Mouse (Mus musculus) adrenal gland, postnatal 25 days (tissue): ENCODE data around the gene Tenm3. TPM values are rescaled to one million over a fixed set of nuclear protein-coding genes. Genes with fewer than 3 reads are reported as not detected.

Source experiments
- DNase-seq: peaks from one replicate; pipeline ENCODE4 v3.0.0; 2021; ENCODE audit warnings: mixed read lengths
- total RNA-seq: library from RNA; stranded (reverse); gene quantifications from 2 replicates; pipeline ENCODE4 v1.2.3, GENCODE M21; 2021

Gene Tenm3
- total RNA-seq, 1 experiment from 2014 or later: 42.5 TPM

DNA sequence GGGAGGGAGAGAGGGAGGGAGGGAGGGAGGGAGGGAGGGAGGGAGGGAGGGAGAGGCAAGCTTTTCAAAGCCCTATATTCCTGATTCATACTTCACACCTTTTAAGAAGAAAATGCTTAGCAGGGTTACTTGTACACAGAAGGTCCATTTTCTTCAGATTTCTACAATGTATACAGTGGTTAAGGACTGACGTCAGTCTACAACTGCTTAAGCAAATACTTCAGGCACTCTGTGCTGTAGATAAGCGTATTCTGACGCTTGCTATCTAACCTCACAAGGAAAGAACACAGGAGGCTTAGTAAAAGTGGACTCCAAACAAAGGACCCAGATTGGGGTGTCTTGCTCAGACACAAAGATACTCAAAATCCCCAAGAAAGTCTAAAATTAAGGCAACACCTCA lies 34.6 kb downstream of the Tenm3 start:
- DNase-seq: no peak

DNA sequence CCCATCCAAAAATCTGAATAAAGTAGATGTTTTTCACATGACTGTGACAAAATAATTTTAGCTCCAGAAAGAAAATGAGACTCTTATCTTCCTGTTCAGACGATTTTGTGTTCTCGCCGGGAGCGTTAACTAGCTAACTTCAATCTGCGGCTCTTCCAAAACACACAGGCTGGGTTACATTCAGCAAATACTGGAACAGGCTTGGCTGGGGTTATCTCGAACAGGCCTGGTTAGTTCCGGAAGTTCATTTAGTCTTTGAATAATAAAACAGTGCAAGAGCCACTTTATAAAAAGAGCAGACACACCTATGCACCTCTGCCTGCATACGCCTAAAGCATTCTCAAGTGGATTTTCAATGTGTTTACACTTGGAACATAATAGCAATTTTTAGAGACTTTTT lies 40.7 kb downstream of the Tenm3 start:
- DNase-seq: no peak

- DNase-seq: no peak
Observed at GRCm38 (mm10) chr8:48802231-48802630, 41.5 kb downstream of the Tenm3 start.

DNA sequence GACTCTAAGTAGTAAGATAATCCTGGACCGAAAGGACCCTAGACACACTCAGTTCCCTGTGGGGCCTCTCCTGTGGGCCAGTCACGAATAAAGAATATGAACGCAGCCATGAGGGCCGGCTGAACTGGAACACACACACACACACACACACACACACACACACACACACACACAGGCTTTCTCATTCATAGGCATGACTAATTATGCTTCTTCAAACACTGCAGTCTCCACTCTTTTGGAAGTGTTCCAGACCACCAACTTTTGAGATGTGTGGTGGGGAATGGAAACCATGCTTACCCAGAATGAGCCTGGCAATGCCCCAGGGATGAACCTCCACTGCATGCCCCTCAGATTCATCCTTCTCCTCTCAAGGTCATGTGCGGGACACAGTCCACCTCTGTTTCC lies 45.8 kb downstream of the Tenm3 start:
- no peak for DNase-seq

GRCm38 (mm10) chr8:48794285-48794684 lies 49.5 kb downstream of the Tenm3 start:
- DNase-seq: no peak

- no peak for DNase-seq
Observed at GRCm38 (mm10) chr8:48793729-48794128, 50.0 kb downstream of the Tenm3 start.

DNA sequence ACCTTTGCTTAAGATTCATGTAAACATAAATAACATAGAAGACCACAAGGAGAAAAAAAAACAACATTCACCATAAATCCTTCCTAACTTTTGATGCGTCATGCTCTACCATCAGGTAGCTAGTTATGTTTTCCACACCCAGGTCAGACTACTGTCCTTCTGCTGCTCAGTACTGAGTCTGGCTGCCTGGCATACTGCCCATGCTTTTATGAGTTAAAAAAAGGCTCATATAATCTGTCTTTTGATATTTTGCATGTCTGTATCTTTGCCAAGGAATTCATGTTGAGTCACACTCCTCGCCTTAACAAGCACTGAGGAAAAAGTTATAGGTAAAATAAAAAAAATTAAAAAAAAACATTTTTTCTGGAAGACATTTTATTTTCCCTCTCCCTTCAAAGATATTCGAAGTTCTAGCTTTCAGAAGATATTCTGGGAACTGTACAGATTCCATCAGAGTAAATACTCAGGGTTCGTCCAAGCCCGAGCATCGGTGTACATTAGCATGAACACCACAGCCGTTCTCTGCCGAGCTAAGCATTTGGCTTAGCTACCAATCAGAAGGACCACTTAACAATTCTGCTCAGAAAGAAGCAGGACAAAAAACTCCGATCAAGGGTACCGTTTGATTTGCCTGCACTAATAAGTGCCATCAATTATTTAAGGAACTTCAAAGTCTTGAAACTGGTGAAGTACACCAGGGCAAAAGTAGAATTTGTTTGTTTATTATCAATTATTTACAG lies 51.0 kb downstream of the Tenm3 start:
- peak; percentile 51 for DNase-seq

DNA sequence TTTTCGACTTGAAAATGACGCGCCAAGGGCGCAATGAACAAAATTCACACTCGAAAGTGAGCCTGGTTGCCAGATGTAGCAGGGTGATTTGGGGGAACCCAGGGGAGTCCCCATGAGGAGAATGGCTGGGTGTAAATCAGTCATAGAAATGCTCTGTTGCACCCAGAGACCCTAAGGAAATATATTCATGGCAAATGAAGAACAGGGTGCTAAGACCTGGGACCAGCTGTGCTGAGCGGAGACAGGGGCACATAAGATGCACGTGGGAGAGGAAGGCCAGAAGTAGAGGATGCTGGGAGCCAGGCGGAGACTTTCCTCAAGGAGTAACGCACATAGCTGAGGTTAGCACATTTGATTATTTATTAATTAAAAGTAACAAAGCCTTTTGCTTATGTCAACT lies 60.4 kb downstream of the Tenm3 start:
- DNase-seq: no peak

DNA sequence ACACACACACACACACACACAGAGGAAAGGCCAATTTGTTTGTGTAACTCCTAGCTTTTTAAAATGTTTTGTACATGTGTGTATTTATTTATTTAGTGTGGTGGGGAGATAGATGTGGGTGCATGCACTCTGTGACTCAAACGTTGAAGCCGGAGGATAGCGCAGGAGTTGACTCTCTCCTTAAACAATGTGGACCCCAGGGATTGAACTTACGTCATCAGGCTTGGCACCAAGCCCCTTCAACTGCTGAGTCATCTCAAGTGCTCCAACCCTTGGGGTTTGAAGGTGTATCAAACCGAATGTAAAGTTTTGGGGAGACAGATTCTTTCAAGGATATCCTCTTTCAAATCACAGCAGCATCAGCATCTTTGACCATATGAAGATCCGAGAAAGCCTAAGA lies 63.1 kb downstream of the Tenm3 start:
- no peak for DNase-seq

DNA sequence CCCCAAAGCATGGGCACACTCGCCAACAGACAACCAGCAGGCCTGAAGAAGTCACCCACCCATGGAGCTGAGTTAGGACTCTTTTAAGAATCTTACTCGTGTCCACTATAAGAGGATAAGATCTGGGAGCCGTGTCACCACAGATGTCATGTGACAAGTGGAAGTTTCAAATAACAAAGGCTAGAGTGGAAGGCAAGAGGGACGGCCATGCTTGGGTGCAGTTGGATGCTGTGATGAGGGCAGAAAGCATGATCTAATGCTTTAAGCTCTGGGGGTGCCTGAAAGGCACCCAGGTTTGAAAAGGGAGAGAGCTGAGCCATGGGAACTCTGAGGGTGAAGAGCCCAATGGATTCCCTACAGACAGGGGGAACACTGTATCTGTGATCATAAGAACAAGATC lies 64.6 kb downstream of the Tenm3 start:
- DNase-seq: no peak

DNA sequence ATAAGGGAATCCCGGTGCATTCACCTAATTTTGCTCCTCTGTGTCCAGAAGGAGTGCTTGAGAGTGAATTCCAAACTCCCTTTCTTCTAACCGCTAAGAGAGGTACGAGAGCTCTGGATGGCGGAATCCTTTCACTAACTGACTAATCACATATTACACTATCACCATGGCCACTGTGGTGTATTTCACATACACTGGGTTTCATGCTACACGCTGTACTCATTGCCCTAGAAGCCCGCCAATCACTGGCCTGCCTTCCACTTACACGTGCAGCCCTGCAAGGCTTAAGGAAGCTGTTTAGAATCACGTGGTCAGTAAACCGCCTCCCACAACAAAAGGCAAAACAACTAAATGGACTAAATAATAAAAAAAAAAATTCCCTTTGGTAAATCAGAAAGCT lies 67.7 kb downstream of the Tenm3 start:
- no peak for DNase-seq

GRCm38 (mm10) chr8:48775531-48776037 lies 68.2 kb downstream of the Tenm3 start:
- no peak for DNase-seq

GRCm38 (mm10) chr8:48774837-48775236 lies 68.9 kb downstream of the Tenm3 start:
- DNase-seq: no peak

GRCm38 (mm10) chr8:48766545-48767234 lies 77.1 kb downstream of the Tenm3 start:
- no peak for DNase-seq

DNA sequence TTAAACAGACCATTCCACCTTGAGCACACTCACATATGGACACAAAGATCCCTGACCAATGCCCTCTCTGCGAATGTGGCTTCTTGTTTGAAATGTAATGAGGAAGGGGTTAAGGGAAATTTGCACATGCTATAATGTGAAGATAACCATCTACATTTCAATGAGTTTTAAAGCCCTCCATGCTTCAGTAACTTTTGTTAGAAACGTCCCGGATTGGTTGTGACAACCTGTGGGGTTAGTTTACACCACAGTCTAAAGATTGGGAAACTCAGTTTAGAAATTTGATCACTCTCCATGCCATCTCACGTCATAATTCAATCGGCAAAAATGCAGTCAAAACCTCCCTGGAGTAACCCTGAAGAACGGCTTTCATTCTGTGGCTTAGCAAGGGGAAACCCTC lies 78.5 kb downstream of the Tenm3 start:
- DNase-seq: no peak

DNA sequence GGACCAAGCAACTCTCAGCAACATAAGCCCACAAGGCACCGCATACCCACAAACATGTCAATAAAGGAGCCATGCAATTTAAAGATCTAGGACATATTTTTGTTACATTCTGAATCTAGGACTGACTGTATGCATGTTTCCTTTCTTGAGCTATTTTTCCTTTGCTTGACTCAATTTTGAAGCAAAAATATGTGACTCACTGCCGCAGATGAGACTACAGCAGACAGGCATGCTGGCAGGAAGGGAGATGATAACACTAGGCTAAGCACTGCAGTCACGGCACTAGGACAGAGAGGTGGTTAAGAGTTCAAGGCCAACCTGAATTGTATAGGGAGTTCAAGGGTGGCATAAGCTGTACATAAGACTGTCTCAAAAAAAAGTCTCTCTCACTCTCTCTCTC lies 79.7 kb downstream of the Tenm3 start:
- DNase-seq: no peak

- DNase-seq: no peak
Observed at GRCm38 (mm10) chr8:48756874-48757273, 86.9 kb downstream of the Tenm3 start.

DNA sequence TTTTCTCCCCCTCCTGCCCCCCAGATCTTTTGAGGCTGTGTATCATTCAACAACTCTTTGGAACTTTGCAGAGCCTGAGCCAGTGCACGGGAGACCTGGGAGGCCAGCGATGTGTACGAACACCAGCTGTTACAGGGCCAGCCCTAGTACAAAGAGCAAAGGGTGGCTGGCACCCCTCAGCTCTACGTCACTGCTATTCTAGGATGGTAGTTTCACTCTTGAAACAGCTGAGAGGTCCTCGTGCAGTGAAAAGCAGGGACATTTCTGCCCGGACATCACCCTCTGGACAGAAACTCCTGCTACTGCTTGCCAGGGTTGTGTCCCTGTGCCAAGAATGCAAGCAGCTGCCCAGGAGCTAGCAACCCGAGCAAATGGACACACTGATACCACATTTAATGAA lies 88.3 kb downstream of the Tenm3 start:
- DNase-seq: no peak

GRCm38 (mm10) chr8:48754959-48755358 lies 88.8 kb downstream of the Tenm3 start:
- DNase-seq: no peak

- DNase-seq: no peak
Observed at GRCm38 (mm10) chr8:48751965-48752364, 91.8 kb downstream of the Tenm3 start.

GRCm38 (mm10) chr8:48748503-48749059 lies 95.2 kb downstream of the Tenm3 start:
- DNase-seq: no peak

DNA sequence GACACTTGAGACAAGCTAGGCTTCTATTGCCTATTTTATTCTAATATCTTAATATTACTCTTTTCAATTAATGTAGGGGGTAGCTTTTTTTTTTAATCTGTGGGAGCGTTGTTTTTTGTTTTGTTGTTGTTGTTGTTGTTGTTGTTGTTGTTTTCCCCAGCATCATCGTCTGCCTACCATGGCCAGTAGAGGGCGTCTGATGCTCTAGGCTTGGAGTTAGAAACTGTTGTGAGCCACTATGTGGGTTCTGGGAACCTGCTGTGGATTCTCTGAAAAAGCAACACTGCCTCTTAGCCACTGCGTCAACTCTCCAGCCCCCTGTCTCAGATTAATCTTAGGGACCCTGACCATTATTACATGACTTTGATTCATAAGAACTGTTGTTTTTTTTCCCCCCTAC lies 99.8 kb downstream of the Tenm3 start:
- DNase-seq: no peak

DNA sequence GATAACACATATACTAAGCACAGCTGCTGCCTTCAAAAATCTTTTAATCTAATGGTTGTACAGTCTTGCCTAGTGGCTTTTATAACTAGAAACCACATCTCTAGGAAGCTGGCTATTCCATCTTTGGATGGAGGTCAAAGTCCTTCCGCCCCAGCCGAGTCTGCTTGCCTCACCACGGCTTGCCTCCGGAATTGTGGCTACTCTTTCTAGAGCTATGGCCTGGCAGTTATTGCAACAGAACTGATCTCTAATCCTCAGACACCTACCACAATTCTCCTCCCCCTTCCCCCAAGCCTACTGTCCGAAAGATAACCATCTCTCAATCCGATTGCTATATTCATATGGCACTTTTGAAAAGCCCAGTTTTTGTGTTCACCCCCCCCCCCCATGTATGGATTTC lies 101.0 kb downstream of the Tenm3 start:
- DNase-seq: no peak

GRCm38 (mm10) chr8:48740951-48741350 lies 102.8 kb downstream of the Tenm3 start:
- DNase-seq: no peak
